Mouse (Mus musculus) myocyte (in vitro differentiated cells): ENCODE data around the gene Lcp2.

Experiments
- CEBPB ChIP-seq: IDR thresholded peaks from 2 replicates; pipeline ENCODE4 v1.6.1; 2011; ENCODE audit warnings: mild to moderate bottlenecking, moderate library complexity; ENCODE audit not compliant: poor library complexity, insufficient read depth, severe bottlenecking
- E2F4 ChIP-seq: IDR thresholded peaks from one replicate; pipeline ENCODE4 v1.6.1; 2011; ENCODE audit warnings: mild to moderate bottlenecking, control low read depth, moderate library complexity; ENCODE audit not compliant: insufficient read depth
- MAX ChIP-seq: IDR thresholded peaks from one replicate; pipeline ENCODE4 v1.6.1; 2011; ENCODE audit warnings: low read depth, mild to moderate bottlenecking, control low read depth
- MYOD1 ChIP-seq, 3 experiments: IDR thresholded peaks; one replicate each; pipeline ENCODE4 v1.6.1; 2011; ENCODE audit warnings: control low read depth in 2 of 3, low read depth in 2 of 3, mild to moderate bottlenecking in 2 of 3, moderate library complexity in 1 of 3; ENCODE audit not compliant: insufficient read length in 2 of 3, control insufficient read depth in 1 of 3
- POLR2A ChIP-seq: IDR thresholded peaks from one replicate; pipeline ENCODE4 v1.6.1; 2011; ENCODE audit warnings: low read depth, mild to moderate bottlenecking, control low read depth, moderate library complexity; ENCODE audit not compliant: insufficient read length
- POLR2AphosphoS2 ChIP-seq: IDR thresholded peaks from one replicate; pipeline ENCODE4 v1.6.1; 2011; ENCODE audit warnings: low read depth, control low read depth; ENCODE audit not compliant: insufficient read length
- TCF3 ChIP-seq: IDR thresholded peaks from one replicate; pipeline ENCODE4 v1.6.1; 2011; ENCODE audit warnings: low read depth, control low read depth; ENCODE audit not compliant: insufficient read length
- USF1 ChIP-seq: IDR thresholded peaks from one replicate; pipeline ENCODE4 v1.6.1; 2011; ENCODE audit warnings: low read depth, mild to moderate bottlenecking, control low read depth, moderate library complexity

GRCm38 (mm10) chr11:34104919-34105318 is 58.2 kb downstream of the Lcp2 start:
- TF ChIP-seq TCF3 = no peak
- no peak for TF ChIP-seq POLR2A
- TF ChIP-seq MAX = no peak
- no peak for TF ChIP-seq CEBPB
- TF ChIP-seq E2F4 = no peak
- no peak for TF ChIP-seq MYOD1 (IDR thresholded peaks at IDR 0.05; ENCODE audit: control insufficient read depth in 1 of 3, insufficient read length in 2 of 3, low read depth in 2 of 3)
- TF ChIP-seq USF1 = no peak
- no peak for TF ChIP-seq POLR2AphosphoS2
